Mouse (Mus musculus) midbrain, embryonic 16.5 days (tissue): ENCODE data around the gene Kifc3. TPM values are rescaled to one million over a fixed set of nuclear protein-coding genes. Genes with fewer than 3 reads are reported as not detected.

ENCODE experiments used
- ATAC-seq: fragments of 200-750 bp; cut with Nextera tagmentation; 2 replicates; pipeline ENCODE4 v1.8.0; 2017; ENCODE audit warnings: moderate TSS enrichment
- H3K27ac ChIP-seq: fragments of 300-500 bp; sonication (generic); 2 replicates; pipeline ENCODE4 v1.5.1; 2014; ENCODE audit warnings: mild to moderate bottlenecking, low read length, mixed read lengths
- H3K27me3 ChIP-seq: fragments of 300-500 bp; sonication (generic); 2 replicates; pipeline ENCODE4 v1.6.1; 2014; ENCODE audit warnings: low read depth, low read length, mixed read lengths; ENCODE audit not compliant: control insufficient read depth, insufficient read depth
- H3K36me3 ChIP-seq: fragments of 300-500 bp; sonication (generic); 2 replicates; pipeline ENCODE4 v1.6.1; 2014; ENCODE audit warnings: mild to moderate bottlenecking, low read length, moderate library complexity, mixed read lengths; ENCODE audit not compliant: control insufficient read depth, insufficient read depth
- H3K4me1 ChIP-seq: fragments of 300-500 bp; sonication (generic); 2 replicates; pipeline ENCODE4 v1.6.1; 2014; ENCODE audit warnings: mild to moderate bottlenecking, low read length, mixed read lengths; ENCODE audit not compliant: control insufficient read depth, insufficient read depth
- H3K4me2 ChIP-seq: fragments of 300-500 bp; sonication (generic); 2 replicates; pipeline ENCODE4 v1.6.1; 2014; ENCODE audit warnings: mild to moderate bottlenecking, low read length, mixed read lengths
- H3K4me3 ChIP-seq: fragments of 300-500 bp; sonication (generic); 2 replicates; pipeline ENCODE4 v1.5.1; 2014; ENCODE audit warnings: low read depth, mild to moderate bottlenecking, low read length, moderate library complexity, mixed read lengths
- H3K9ac ChIP-seq: fragments of 300-500 bp; sonication (generic); 2 replicates; pipeline ENCODE4 v1.6.1; 2014; ENCODE audit warnings: low read depth, low read length, mixed read lengths
- H3K9me3 ChIP-seq: fragments of 300-500 bp; sonication (generic); replicated peaks from 2 replicates; pipeline ENCODE4 v1.6.1; 2014; ENCODE audit warnings: mild to moderate bottlenecking, low read length, mixed read lengths; ENCODE audit not compliant: control insufficient read depth, poor library complexity, severe bottlenecking
- WGBS: fragments of 180-500 bp; shearing (Covaris S2); extraction: QIAGEN DNeasy Blood & Tissue Kit; methylation state at CpG from one replicate; pipeline ENCODE4 v1.1.7; 2014; 5-methylcytosine and 5-hydroxymethylcytosine counted together
- polyA plus RNA-seq: library from polyadenylated mRNA; unstranded; fragments of >200 nt; fragmentation: Nextera tagmentation; extraction: Ambion mirVana; gene quantifications from 2 replicates; pipeline ENCODE4 v1.2.1, GENCODE M21; 2015

The Kifc3 gene
- polyA plus RNA-seq, 1 experiment from 2014 or later, result 31.1 TPM

GRCm38 (mm10) chr8:95126497-95126896 lies 76.1 kb downstream of the Kifc3 start:
- Histone ChIP-seq H3K9ac (no peak overlapping the region), H3K4me2 (no peak overlapping the region), H3K4me1 (peaks cover 5% of the 10 kb centered on the region; the same call in 1 of the 2 replicates), H3K27me3 (no peaks in the 10 kb centered on the region), H3K4me3 (no peak overlapping the region), H3K9me3 (no peaks in the 10 kb centered on the region), H3K36me3 (peaks cover 8% of the 10 kb centered on the region), H3K27ac (no peak overlapping the region)
- ATAC-seq, result no peak
- WGBS, result 92% methylated on average over 11 of the region's 11 CpGs

- Histone ChIP-seq H3K4me1 (peaks cover 5% of the 10 kb centered on the region; the same call in 1 of the 2 replicates), H3K4me3 (no peak overlapping the region), H3K9ac (no peak overlapping the region), H3K27me3 (no peaks in the 10 kb centered on the region), H3K9me3 (no peaks in the 10 kb centered on the region), H3K36me3 (peaks cover 4% of the 10 kb centered on the region; the same call in 1 of the 2 replicates), H3K4me2 (no peak overlapping the region), H3K27ac (no peak overlapping the region)
- WGBS, result 92% methylated on average over 5 of the region's 5 CpGs
- no peak for ATAC-seq
Measured at GRCm38 (mm10) chr8:95123455-95123854, 79.2 kb downstream of the Kifc3 start.

GRCm38 (mm10) chr8:95113750-95114149 lies 88.9 kb downstream of the Kifc3 start:
- Histone ChIP-seq H3K9ac (no peak overlapping the region), H3K27ac (no peak overlapping the region), H3K4me2 (no peak overlapping the region), H3K4me3 (no peak overlapping the region), H3K36me3 (peaks cover 3% of the 10 kb centered on the region; the same call in 1 of the 2 replicates), H3K4me1 (no peaks in the 10 kb centered on the region), H3K27me3 (no peaks in the 10 kb centered on the region), H3K9me3 (no peaks in the 10 kb centered on the region)
- 73% methylated on average over 3 of the region's 3 CpGs for WGBS
- peak; percentile 75 for ATAC-seq

- Histone ChIP-seq H3K36me3 (peaks cover 5% of the 10 kb centered on the region; the same call in 1 of the 2 replicates), H3K27ac (no peak overlapping the region), H3K4me3 (no peak overlapping the region), H3K9me3 (no peaks in the 10 kb centered on the region), H3K4me1 (no peaks in the 10 kb centered on the region), H3K9ac (no peak overlapping the region), H3K27me3 (no peaks in the 10 kb centered on the region), H3K4me2 (no peak overlapping the region)
- 76% methylated on average over 4 of the region's 4 CpGs for WGBS
- peak; percentile 32; the same call in 1 of the 2 replicates for ATAC-seq
Measured at GRCm38 (mm10) chr8:95113108-95113507, 89.5 kb downstream of the Kifc3 start.

- 91% methylated on average over 3 of the region's 3 CpGs for WGBS
- H3K36me3 ChIP-seq, result peaks cover 5% of the 10 kb centered on the region
- no peaks in the 10 kb centered on the region for H3K27me3 ChIP-seq
- no peak overlapping the region for H3K27ac ChIP-seq
- no peak overlapping the region for H3K4me3 ChIP-seq
- ATAC-seq, result no peak
- no peak overlapping the region for H3K9ac ChIP-seq
- no peaks in the 10 kb centered on the region for H3K4me1 ChIP-seq
- H3K9me3 ChIP-seq, result no peaks in the 10 kb centered on the region
- no peak overlapping the region for H3K4me2 ChIP-seq
Measured at GRCm38 (mm10) chr8:95112594-95112993, 90.0 kb downstream of the Kifc3 start.

- Histone ChIP-seq H3K27ac (no peak overlapping the region), H3K36me3 (peaks cover 20% of the 10 kb centered on the region), H3K4me1 (no peaks in the 10 kb centered on the region), H3K4me2 (no peak overlapping the region), H3K9ac (no peak overlapping the region), H3K27me3 (no peaks in the 10 kb centered on the region), H3K9me3 (no peaks in the 10 kb centered on the region), H3K4me3 (no peak overlapping the region)
- ATAC-seq, result no peak
- WGBS, result 83% methylated on average over 13 of the region's 13 CpGs
Measured at GRCm38 (mm10) chr8:95107306-95107705, 95.3 kb downstream of the Kifc3 start.

- Histone ChIP-seq H3K4me3 (no peak overlapping the region), H3K36me3 (peaks cover 42% of the 10 kb centered on the region), H3K27ac (no peak overlapping the region), H3K4me2 (no peak overlapping the region), H3K27me3 (no peaks in the 10 kb centered on the region), H3K4me1 (no peaks in the 10 kb centered on the region), H3K9me3 (no peaks in the 10 kb centered on the region), H3K9ac (no peak overlapping the region)
- ATAC-seq, result no peak
- WGBS, result 75% methylated on average over 4 of the region's 4 CpGs
Measured at GRCm38 (mm10) chr8:95101972-95102371, 100.6 kb downstream of the Kifc3 start.

- H3K27me3 ChIP-seq, result no peaks in the 10 kb centered on the region
- H3K4me3 ChIP-seq, result no peak overlapping the region
- no peaks in the 10 kb centered on the region for H3K9me3 ChIP-seq
- H3K9ac ChIP-seq, result no peak overlapping the region
- no peaks in the 10 kb centered on the region for H3K4me1 ChIP-seq
- peaks cover 51% of the 10 kb centered on the region for H3K36me3 ChIP-seq
- H3K27ac ChIP-seq, result no peak overlapping the region
- no peak overlapping the region for H3K4me2 ChIP-seq
- WGBS, result 31% methylated on average over 5 of the region's 5 CpGs
- ATAC-seq, result peak; percentile 59; the same call in 1 of the 2 replicates
Measured at GRCm38 (mm10) chr8:95099009-95099408, 103.6 kb downstream of the Kifc3 start.

- no peak overlapping the region for H3K27ac ChIP-seq
- no peak overlapping the region for H3K9ac ChIP-seq
- H3K27me3 ChIP-seq, result no peaks in the 10 kb centered on the region
- no peak overlapping the region for H3K4me3 ChIP-seq
- no peaks in the 10 kb centered on the region for H3K9me3 ChIP-seq
- ATAC-seq, result no peak
- H3K4me1 ChIP-seq, result no peaks in the 10 kb centered on the region
- 95% methylated on average over 4 of the region's 4 CpGs for WGBS
- no peak overlapping the region for H3K4me2 ChIP-seq
- peaks cover 53% of the 10 kb centered on the region for H3K36me3 ChIP-seq
Measured at GRCm38 (mm10) chr8:95093574-95093973, 109.0 kb downstream of the Kifc3 start.
